Mouse (Mus musculus) heart, embryonic 11.5 days (tissue): ENCODE data around the gene Ncoa6. TPM values are rescaled to one million over a fixed set of nuclear protein-coding genes. Genes with fewer than 3 reads are reported as not detected.
A peak's percentile ranks its signal among the peaks of the same experiment; 100 is the strongest.

Experiments used
- ATAC-seq: fragments of 200-750 bp; cut with Nextera tagmentation; replicated peaks from 2 replicates; pipeline ENCODE4 v1.8.0; 2017; ENCODE audit warnings: moderate library complexity; ENCODE audit not compliant: insufficient number of reproducible peaks, low FRiP score, low TSS enrichment
- H3K27ac ChIP-seq: fragments of 300-500 bp; sonication (generic); 2 replicates; pipeline ENCODE4 v1.5.1; 2014; ENCODE audit warnings: mild to moderate bottlenecking, low read depth, low read length
- H3K27me3 ChIP-seq: fragments of 300-500 bp; sonication (generic); 2 replicates; pipeline ENCODE4 v1.6.1; 2014; ENCODE audit warnings: mild to moderate bottlenecking, low read length, mixed read lengths; ENCODE audit not compliant: control insufficient read depth, insufficient read depth
- H3K36me3 ChIP-seq: fragments of 300-500 bp; sonication (generic); 2 replicates; pipeline ENCODE4 v1.6.1; 2014; ENCODE audit warnings: mild to moderate bottlenecking, low read length, moderate library complexity, mixed read lengths; ENCODE audit not compliant: control insufficient read depth, insufficient read depth
- H3K4me1 ChIP-seq: fragments of 300-500 bp; sonication (generic); 2 replicates; pipeline ENCODE4 v1.6.1; 2014; ENCODE audit warnings: low read length; ENCODE audit not compliant: control insufficient read depth, insufficient read depth
- H3K4me2 ChIP-seq: fragments of 300-500 bp; sonication (generic); 2 replicates; pipeline ENCODE4 v1.6.1; 2014; ENCODE audit warnings: mild to moderate bottlenecking, moderate library complexity
- H3K4me3 ChIP-seq: fragments of 300-500 bp; sonication (generic); 2 replicates; pipeline ENCODE4 v1.5.1; 2014; ENCODE audit warnings: low read depth, low read length
- H3K9ac ChIP-seq: fragments of 300-500 bp; sonication (generic); 2 replicates; pipeline ENCODE4 v1.6.1; 2014; ENCODE audit warnings: mild to moderate bottlenecking, low read depth, low read length, moderate library complexity
- H3K9me3 ChIP-seq: fragments of 300-500 bp; sonication (generic); replicated peaks from 2 replicates; pipeline ENCODE4 v1.6.1; 2016; ENCODE audit warnings: low read length; ENCODE audit not compliant: control insufficient read depth
- WGBS: fragments of 180-500 bp; shearing (Covaris S2); extraction: QIAGEN DNeasy Blood & Tissue Kit; methylation state at CpG from one replicate; pipeline ENCODE4 v1.1.7; 2014; ENCODE audit not compliant: insufficient replicate concordance; 5-methylcytosine and 5-hydroxymethylcytosine counted together
- polyA plus RNA-seq: library from polyadenylated mRNA; unstranded; fragments of >200 nt; fragmentation: Nextera tagmentation; extraction: Ambion mirVana; gene quantifications from 2 replicates; pipeline ENCODE4 v1.2.1, GENCODE M21; 2014

Ncoa6 gene
- polyA plus RNA-seq, 1 experiment from 2014 or later = 24.5 TPM

DNA sequence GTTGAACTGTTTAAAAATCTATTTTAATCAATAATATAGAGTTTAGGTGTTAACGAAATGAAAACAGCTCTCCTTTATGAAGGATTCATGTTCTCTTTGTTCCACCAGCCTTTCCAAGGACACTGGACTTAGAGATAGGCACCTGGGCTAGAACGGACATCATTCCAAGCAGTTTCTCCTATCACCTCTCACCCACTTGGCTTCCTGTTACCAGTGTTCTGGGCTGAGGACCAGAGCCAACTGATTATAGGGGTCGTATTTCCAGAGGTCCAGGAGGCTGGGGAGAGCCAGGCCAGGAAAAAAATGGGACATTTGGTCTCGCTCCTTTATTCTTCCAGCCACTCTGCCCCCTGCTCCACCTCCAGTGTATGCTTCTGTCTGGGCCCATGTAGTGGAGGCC lies 101.2 kb downstream of the Ncoa6 start:
- Histone ChIP-seq H3K27ac (peak overlapping the region; percentile 46), H3K4me1 (peaks cover 8% of the 10 kb centered on the region), H3K27me3 (no peaks in the 10 kb centered on the region), H3K4me2 (no peak overlapping the region), H3K9ac (no peak overlapping the region), H3K36me3 (no peaks in the 10 kb centered on the region), H3K9me3 (no peaks in the 10 kb centered on the region), H3K4me3 (no peak overlapping the region)
- ATAC-seq = no peak
- WGBS = 36% methylated on average over 4 of the region's 4 CpGs

GRCm38 (mm10) chr2:155369333-155369883 lies 104.3 kb downstream of the Ncoa6 start:
- WGBS = 39% methylated on average over 7 of the region's 7 CpGs
- peak; percentile 57; the same call in 1 of the 2 replicates for ATAC-seq
- peak overlapping the region; percentile 68 for H3K27ac ChIP-seq

GRCm38 (mm10) chr2:155367635-155368284 lies 105.9 kb downstream of the Ncoa6 start:
- Histone ChIP-seq H3K27me3 (no peaks in the 10 kb centered on the region), H3K4me3 (no peak overlapping the region), H3K9ac (no peak overlapping the region), H3K9me3 (no peaks in the 10 kb centered on the region), H3K27ac (no peak overlapping the region), H3K36me3 (no peaks in the 10 kb centered on the region), H3K4me1 (peaks cover 8% of the 10 kb centered on the region), H3K4me2 (no peak overlapping the region)
- WGBS = 71% methylated on average over 7 of the region's 7 CpGs
- no peak for ATAC-seq

More at GRCm38 (mm10) chr2:155369333-155369883, 104.3 kb downstream of the Ncoa6 start:
- Histone ChIP-seq H3K4me2 (no peak overlapping the region), H3K27me3 (no peaks in the 10 kb centered on the region), H3K9ac (no peak overlapping the region), H3K4me1 (peaks cover 8% of the 10 kb centered on the region), H3K36me3 (no peaks in the 10 kb centered on the region), H3K9me3 (no peaks in the 10 kb centered on the region), H3K4me3 (no peak overlapping the region)

DNA sequence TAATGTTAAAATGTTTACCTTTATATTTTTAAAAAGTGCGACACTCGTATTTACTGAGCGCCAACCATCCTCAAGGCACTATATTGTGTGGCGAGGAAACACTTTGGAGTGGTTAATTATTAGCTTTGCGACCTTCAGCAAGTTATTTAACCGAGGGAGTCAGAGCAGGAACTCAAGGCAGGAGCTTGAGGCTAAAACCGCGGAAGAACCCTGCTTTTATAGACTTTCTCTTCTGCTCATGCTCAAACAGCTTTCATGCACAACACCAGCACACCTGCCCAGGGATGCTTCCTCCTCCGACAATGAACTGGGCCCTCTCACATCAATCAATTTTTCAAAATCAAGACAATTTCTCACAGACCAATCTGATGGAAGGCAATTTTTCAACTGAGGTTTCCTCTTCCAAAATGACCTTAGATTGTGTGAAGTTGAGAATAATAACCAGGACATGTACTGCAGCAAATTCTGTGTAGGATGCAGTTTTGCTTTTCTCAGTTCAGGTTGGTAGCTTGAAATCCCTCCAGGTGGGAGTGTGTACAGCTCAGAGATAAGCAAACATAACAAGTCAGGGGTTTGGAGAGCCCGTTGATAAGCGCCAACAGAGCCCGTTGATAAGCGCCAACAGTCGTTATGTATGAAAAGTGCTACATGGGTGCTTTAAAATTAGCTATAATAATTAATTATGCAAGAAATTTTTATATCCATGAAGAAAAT lies 115.9 kb downstream of the Ncoa6 start:
- Histone ChIP-seq H3K4me2 (peak overlapping the region; percentile 87), H3K27me3 (no peaks in the 10 kb centered on the region), H3K4me3 (peak overlapping the region; percentile 92), H3K9ac (peak overlapping the region; percentile 87), H3K36me3 (no peaks in the 10 kb centered on the region), H3K9me3 (no peaks in the 10 kb centered on the region), H3K4me1 (peaks cover 7% of the 10 kb centered on the region; the same call in 1 of the 2 replicates), H3K27ac (no peak overlapping the region)
- ATAC-seq = no peak
- WGBS = 25% methylated on average over 14 of the region's 14 CpGs

DNA sequence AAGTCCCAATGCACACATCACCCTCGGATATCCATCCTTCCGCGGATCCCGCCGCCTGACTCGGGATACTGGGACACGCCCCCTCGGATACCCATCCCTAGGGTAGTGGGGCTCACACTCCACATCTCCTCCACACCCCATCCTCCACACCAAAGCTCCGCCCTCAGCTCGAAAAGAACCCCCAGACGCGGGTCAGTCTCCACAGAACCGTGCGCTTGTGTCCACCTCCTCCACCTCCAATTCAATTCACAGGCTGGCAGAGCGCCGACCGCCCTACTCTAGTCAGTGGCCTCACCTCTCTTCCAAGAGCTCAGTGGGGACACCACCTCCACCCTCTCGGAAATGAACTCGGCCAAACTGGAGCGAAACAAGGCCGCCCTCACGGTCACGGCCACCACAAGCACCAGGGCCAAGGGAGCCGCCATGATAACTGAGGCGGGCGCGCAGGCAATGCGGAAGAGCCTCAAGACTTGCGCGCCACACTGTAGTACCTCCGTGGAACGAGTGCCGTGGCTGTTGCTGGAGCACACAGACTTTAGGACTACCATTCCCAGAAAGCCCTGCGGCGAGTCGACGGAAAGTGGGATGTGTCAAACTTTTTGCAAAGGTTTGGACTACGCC lies 116.6 kb downstream of the Ncoa6 start, which contains the start of gene Pigu:
Gene Pigu, minus strand, starts transcription at position 460 of the 621 bp plus-strand sequence.
- peak within 1 kb of the TSS; percentile 87 for H3K4me2 ChIP-seq
- H3K9ac ChIP-seq = peak within 1 kb of the TSS; percentile 87
- peak; percentile 94 for ATAC-seq
- no peaks in the 10 kb centered on the region for H3K9me3 ChIP-seq
- H3K4me3 ChIP-seq = peak within 1 kb of the TSS; percentile 92
- WGBS = under 1% methylated on average over 38 of the region's 38 CpGs
- no peaks in the 10 kb centered on the region for H3K27me3 ChIP-seq
- H3K4me1 ChIP-seq = peaks cover 7% of the 10 kb centered on the region; the same call in 1 of the 2 replicates
- peak within 1 kb of the TSS; percentile 83 for H3K27ac ChIP-seq
- H3K36me3 ChIP-seq = no peaks in the 10 kb centered on the region

DNA sequence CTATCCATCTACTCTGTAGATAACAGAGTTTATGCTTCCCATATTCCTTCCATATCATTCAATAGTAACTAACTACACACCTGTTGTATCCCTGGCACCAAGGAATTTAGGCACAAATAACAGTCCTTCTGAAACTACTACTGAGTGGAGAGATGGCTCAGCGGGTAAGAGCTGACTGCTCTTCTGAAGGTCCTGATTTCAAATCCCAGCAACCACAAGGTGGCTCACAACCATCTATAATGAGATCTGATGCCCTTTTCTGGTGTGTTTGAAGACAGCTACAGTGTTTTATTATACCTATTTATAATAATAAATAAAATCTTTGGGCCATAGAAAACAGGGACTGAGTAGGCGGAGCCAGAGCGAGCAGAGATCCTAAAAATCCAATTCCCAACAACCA lies 119.3 kb downstream of the Ncoa6 start:
- Histone ChIP-seq H3K36me3 (no peaks in the 10 kb centered on the region), H3K9ac (no peak overlapping the region), H3K4me3 (no peak overlapping the region), H3K4me1 (peaks cover 7% of the 10 kb centered on the region; the same call in 1 of the 2 replicates), H3K27ac (no peak overlapping the region), H3K9me3 (no peaks in the 10 kb centered on the region), H3K4me2 (no peak overlapping the region), H3K27me3 (no peaks in the 10 kb centered on the region)
- ATAC-seq = no peak
- 88% methylated on average over 3 of the region's 3 CpGs for WGBS

GRCm38 (mm10) chr2:155346670-155347069 lies 127.0 kb downstream of the Ncoa6 start:
- Histone ChIP-seq H3K4me1 (no peaks in the 10 kb centered on the region), H3K27ac (no peak overlapping the region), H3K9ac (no peak overlapping the region), H3K4me2 (no peak overlapping the region), H3K36me3 (no peaks in the 10 kb centered on the region), H3K27me3 (no peaks in the 10 kb centered on the region), H3K9me3 (no peaks in the 10 kb centered on the region), H3K4me3 (no peak overlapping the region)
- WGBS = 76% methylated on average over 1 of the region's 1 CpGs
- no peak for ATAC-seq
